Mouse (Mus musculus) layer of hippocampus, postnatal 10 days (tissue): Measurements from ENCODE around the gene Lypd5. TPM values are rescaled to one million over a fixed set of nuclear protein-coding genes. Genes with fewer than 3 reads are reported as not detected.

ENCODE experiments used
- DNase-seq, 2 experiments: peaks; one replicate each; pipeline ENCODE4 v3.0.0; 2021; ENCODE audit warnings: low spot score in 2 of 2
- total RNA-seq, 2 experiments: library from RNA; stranded (reverse); gene quantifications; 2 replicates each; pipeline ENCODE4 v1.2.3; 2021

Gene Lypd5
- total RNA-seq, 2 experiments from 2014 or later: not detected

GRCm38 (mm10) chr7:24359269-24359668, 10.3 kb downstream of the Lypd5 start:
- DNase-seq: no peak

- no peak for DNase-seq
Observed at GRCm38 (mm10) chr7:24361001-24361400, 12.0 kb downstream of the Lypd5 start.

GRCm38 (mm10) chr7:24363228-24363627, 14.2 kb downstream of the Lypd5 start:
- peak; percentile 62 to 63 for DNase-seq

- peak; percentile 93 for DNase-seq
Observed at GRCm38 (mm10) chr7:24364827-24365226, 15.8 kb downstream of the Lypd5 start.

- no peak for DNase-seq
Observed at GRCm38 (mm10) chr7:24365258-24366014, 16.4 kb downstream of the Lypd5 start.

GRCm38 (mm10) chr7:24366716-24367632, 18.0 kb downstream of the Lypd5 start:
- DNase-seq: no peak

GRCm38 (mm10) chr7:24368226-24368625, 19.2 kb downstream of the Lypd5 start:
- DNase-seq: no peak

GRCm38 (mm10) chr7:24368946-24369345, 19.9 kb downstream of the Lypd5 start:
- no peak for DNase-seq

- no peak for DNase-seq
Observed at GRCm38 (mm10) chr7:24369731-24370541, 20.9 kb downstream of the Lypd5 start, which contains the start of gene Kcnn4. Gene Kcnn4 (plus strand): TSS chr7:24370263.

GRCm38 (mm10) chr7:24371012-24371808, 22.2 kb downstream of the Lypd5 start:
- DNase-seq: no peak

GRCm38 (mm10) chr7:24371809-24372145, 22.8 kb downstream of the Lypd5 start:
- DNase-seq: no peak

GRCm38 (mm10) chr7:24372300-24372699, 23.3 kb downstream of the Lypd5 start:
- no peak for DNase-seq

GRCm38 (mm10) chr7:24372786-24373185, 23.8 kb downstream of the Lypd5 start:
- DNase-seq: no peak

- DNase-seq: peak; percentile 53 to 62
Observed at GRCm38 (mm10) chr7:24373538-24374379, 24.8 kb downstream of the Lypd5 start.

- no peak for DNase-seq
Observed at GRCm38 (mm10) chr7:24376456-24376855, 27.5 kb downstream of the Lypd5 start.

GRCm38 (mm10) chr7:24377091-24377865, 28.3 kb downstream of the Lypd5 start:
- peak; percentile 30 to 54 for DNase-seq

GRCm38 (mm10) chr7:24378049-24378701, 29.2 kb downstream of the Lypd5 start:
- peak in 1 of 2 experiments; percentile 19 for DNase-seq

GRCm38 (mm10) chr7:24379934-24380333, 30.9 kb downstream of the Lypd5 start:
- DNase-seq: no peak
